Mouse (Mus musculus): ENCODE measurements around the gene Pde6h. TPM values are rescaled to one million over a fixed set of nuclear protein-coding genes. Genes with fewer than 3 reads are reported as not detected.
"Not testable (repeated sequence)": the region's sequence is repeated elsewhere in the genome, so short reads cannot be mapped to it uniquely, and the experiment has no call there.

Pde6h gene
- total and polyA plus RNA-seq, 3 experiments, result 0.08 TPM; not detected in 2

DNA sequence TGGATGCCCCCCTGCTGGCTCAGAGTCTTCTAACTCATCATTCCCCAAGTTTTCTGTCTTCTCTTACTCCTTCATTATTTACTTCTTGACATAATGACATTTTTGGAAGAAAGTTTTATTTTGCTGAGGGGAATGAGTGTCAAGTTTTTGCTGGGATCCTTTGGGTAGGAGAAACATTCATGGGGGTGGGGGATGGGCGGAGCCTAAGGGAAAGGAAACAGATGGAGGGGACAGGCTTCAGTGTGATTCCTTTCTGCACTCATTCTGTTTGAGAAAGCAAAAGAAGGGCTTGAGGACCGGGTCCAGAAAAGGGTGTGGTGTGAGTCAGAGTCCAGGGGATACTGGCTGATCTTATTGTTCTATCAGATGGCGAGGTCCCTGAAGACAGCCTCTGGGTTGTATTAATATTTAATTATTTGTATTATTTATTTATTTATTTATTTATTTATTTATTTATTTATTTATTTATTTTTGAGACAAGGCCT is 40.2 kb upstream of the Pde6h start:
- Histone ChIP-seq H3K79me2 (ENCODE audit: control insufficient read depth, insufficient read depth, low read length, poor library complexity) (no peaks in the 10 kb centered on the region), H3K36me3 (ENCODE audit: control insufficient read depth in 1 of 2, insufficient read depth in 2 of 2, low read length in 2 of 2) (no peaks in the 10 kb centered on the region), H3K4me3 (ENCODE audit: control insufficient read depth in 1 of 2, insufficient read depth in 1 of 2, low read depth in 2 of 2, low read length in 2 of 2) (no peak overlapping the region), H3K9me3 (replicated peaks; ENCODE audit: insufficient read depth, low read length) (no peaks in the 10 kb centered on the region), H3K4me1 (ENCODE audit: control insufficient read depth in 1 of 2, insufficient read depth in 2 of 2, low read length in 2 of 2) (no peaks in the 10 kb centered on the region), H3K9ac (ENCODE audit: control insufficient read depth, low read depth, low read length, poor library complexity, severe bottlenecking) (no peak overlapping the region), H3K27ac (ENCODE audit: control insufficient read depth, low read depth, low read length) (no peak overlapping the region), H3K27me3 (ENCODE audit: control insufficient read depth in 1 of 2, insufficient read depth in 2 of 2, low read length in 2 of 2) (peaks cover 0 to 2% of the 10 kb centered on the region in 2 experiments; a peak in 1 of 4 replicates)
- TF ChIP-seq MYB (IDR thresholded peaks at IDR 0.05; ENCODE audit: low read depth, low read length) (no peak), SIN3A (IDR thresholded peaks at IDR 0.05; ENCODE audit: low read length) (no peak), RCOR1 (IDR thresholded peaks at IDR 0.05; ENCODE audit: low read depth, low read length) (no peak), CHD2 (IDR thresholded peaks at IDR 0.05; ENCODE audit: low read length) (no peak), MAFK (IDR thresholded peaks at IDR 0.05; ENCODE audit: borderline replicate concordance, low read depth, low read length) (no peak), MAX (IDR thresholded peaks at IDR 0.05; ENCODE audit: low read length) (no peak), TBP (IDR thresholded peaks at IDR 0.05; ENCODE audit: low read depth, low read length) (no peak), BHLHE40 (IDR thresholded peaks at IDR 0.05; ENCODE audit: borderline replicate concordance, low read depth, low read length) (no peak), NRF1 (IDR thresholded peaks at IDR 0.05; ENCODE audit: insufficient read depth, low read depth, low read length, poor library complexity, severe bottlenecking) (no peak), ZMIZ1 (IDR thresholded peaks at IDR 0.05; ENCODE audit: low read depth, low read length) (no peak)
- no peak for DNase-seq (ENCODE audit: low read depth, low spot score)

- H3K9ac ChIP-seq (ENCODE audit: control insufficient read depth, low read depth, low read length, poor library complexity, severe bottlenecking), result no peak overlapping the region
- DNase-seq (ENCODE audit: low read depth, low spot score), result no peak
- no peak for TF ChIP-seq GATA1 (IDR thresholded peaks at IDR 0.05; ENCODE audit: low read depth, low read length)
- no peak for TF ChIP-seq MAFK (IDR thresholded peaks at IDR 0.05; ENCODE audit: borderline replicate concordance, low read depth, low read length)
- TF ChIP-seq NELFE (IDR thresholded peaks at IDR 0.05; ENCODE audit: low read depth, low read length), result no peak
- no peak for TF ChIP-seq RCOR1 (IDR thresholded peaks at IDR 0.05; ENCODE audit: low read depth, low read length)
- no peaks in the 10 kb centered on the region for H3K79me2 ChIP-seq (ENCODE audit: control insufficient read depth, insufficient read depth, low read length, poor library complexity)
- no peaks in the 10 kb centered on the region for H3K36me3 ChIP-seq (ENCODE audit: control insufficient read depth in 1 of 2, insufficient read depth in 2 of 2, low read length in 2 of 2)
- peaks cover 0 to 2% of the 10 kb centered on the region in 2 experiments; a peak in 1 of 4 replicates for H3K27me3 ChIP-seq (ENCODE audit: control insufficient read depth in 1 of 2, insufficient read depth in 2 of 2, low read length in 2 of 2)
- no peak overlapping the region for H3K27ac ChIP-seq (ENCODE audit: control insufficient read depth, low read depth, low read length)
- H3K9me3 ChIP-seq (replicated peaks; ENCODE audit: insufficient read depth, low read length), result no peaks in the 10 kb centered on the region
- no peak overlapping the region for H3K4me3 ChIP-seq (ENCODE audit: control insufficient read depth in 1 of 2, insufficient read depth in 1 of 2, low read depth in 2 of 2, low read length in 2 of 2)
- no peaks in the 10 kb centered on the region for H3K4me1 ChIP-seq (ENCODE audit: control insufficient read depth in 1 of 2, insufficient read depth in 2 of 2, low read length in 2 of 2)
These were observed 39.7 kb upstream of the Pde6h start for GRCm38 (mm10) chr6:136883961-136884360.

GRCm38 (mm10) chr6:136884766-136885165 is 38.9 kb upstream of the Pde6h start:
- not testable (repeated sequence) for H3K9me3 ChIP-seq (replicated peaks; ENCODE audit: insufficient read depth, low read length); H3K4me1 ChIP-seq (ENCODE audit: control insufficient read depth in 1 of 2, insufficient read depth in 2 of 2, low read length in 2 of 2); H3K27ac ChIP-seq (ENCODE audit: control insufficient read depth, low read depth, low read length); H3K9ac ChIP-seq (ENCODE audit: control insufficient read depth, low read depth, low read length, poor library complexity, severe bottlenecking); H3K27me3 ChIP-seq (ENCODE audit: control insufficient read depth in 1 of 2, insufficient read depth in 2 of 2, low read length in 2 of 2); H3K79me2 ChIP-seq (ENCODE audit: control insufficient read depth, insufficient read depth, low read length, poor library complexity); DNase-seq (ENCODE audit: low read depth, low spot score); H3K4me3 ChIP-seq (ENCODE audit: control insufficient read depth in 1 of 2, insufficient read depth in 1 of 2, low read depth in 2 of 2, low read length in 2 of 2); H3K36me3 ChIP-seq (ENCODE audit: control insufficient read depth in 1 of 2, insufficient read depth in 2 of 2, low read length in 2 of 2)

All from MEL (cell line).